Mouse (Mus musculus): ENCODE data around the gene Uts2r. TPM values are rescaled to one million over a fixed set of nuclear protein-coding genes. Genes with fewer than 3 reads are reported as not detected.
A peak's percentile ranks its signal among the peaks of the same experiment; 100 is the strongest.

Uts2r gene
- polyA plus RNA-seq, 1 experiment, result 0.10 TPM

DNA sequence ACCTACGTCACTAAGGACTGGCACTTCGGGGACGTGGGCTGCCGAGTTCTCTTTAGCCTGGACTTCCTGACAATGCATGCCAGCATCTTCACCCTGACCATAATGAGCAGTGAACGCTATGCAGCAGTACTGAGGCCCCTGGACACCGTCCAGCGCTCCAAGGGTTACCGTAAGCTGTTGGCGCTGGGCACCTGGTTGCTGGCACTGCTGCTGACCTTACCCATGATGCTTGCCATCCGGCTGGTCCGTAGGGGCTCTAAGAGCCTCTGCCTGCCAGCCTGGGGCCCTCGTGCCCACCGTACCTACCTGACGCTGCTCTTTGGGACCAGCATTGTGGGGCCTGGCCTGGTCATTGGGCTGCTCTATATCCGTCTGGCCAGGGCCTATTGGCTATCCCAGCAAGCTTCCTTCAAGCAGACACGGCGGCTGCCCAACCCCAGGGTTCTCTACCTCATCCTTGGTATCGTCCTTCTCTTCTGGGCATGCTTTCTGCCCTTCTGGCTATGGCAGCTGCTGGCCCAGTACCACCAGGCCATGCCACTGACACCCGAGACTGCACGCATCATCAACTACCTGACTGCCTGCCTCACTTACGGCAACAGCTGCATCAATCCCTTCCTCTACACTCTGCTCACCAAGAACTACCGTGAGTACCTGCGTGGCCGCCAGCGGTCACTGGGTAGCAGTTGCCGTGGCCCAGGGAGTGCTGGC lies 720 bp downstream of the Uts2r start:
- no peak for DNase-seq (ENCODE audit: extremely low spot score in 1 of 2, low spot score in 1 of 2)

- DNase-seq (ENCODE audit: extremely low spot score in 1 of 2, low spot score in 1 of 2), result no peak
Measured at GRCm38 (mm10) chr11:121163751-121164150, 3.7 kb downstream of the Uts2r start.

GRCm38 (mm10) chr11:121173203-121173602 lies 13.1 kb downstream of the Uts2r start:
- DNase-seq (ENCODE audit: extremely low spot score in 1 of 2, low spot score in 1 of 2), result no peak

- peak in 1 of 2 experiments; percentile 14 for DNase-seq (ENCODE audit: extremely low spot score in 1 of 2, low spot score in 1 of 2)
Measured at GRCm38 (mm10) chr11:121174234-121174633, 14.2 kb downstream of the Uts2r start.

GRCm38 (mm10) chr11:121176285-121177270 lies 16.5 kb downstream of the Uts2r start:
- peak in 1 of 2 experiments; percentile 70 for DNase-seq (ENCODE audit: extremely low spot score in 1 of 2, low spot score in 1 of 2)

- DNase-seq (ENCODE audit: extremely low spot score in 1 of 2, low spot score in 1 of 2), result no peak
Measured at GRCm38 (mm10) chr11:121189681-121190080, 29.6 kb downstream of the Uts2r start.

DNA sequence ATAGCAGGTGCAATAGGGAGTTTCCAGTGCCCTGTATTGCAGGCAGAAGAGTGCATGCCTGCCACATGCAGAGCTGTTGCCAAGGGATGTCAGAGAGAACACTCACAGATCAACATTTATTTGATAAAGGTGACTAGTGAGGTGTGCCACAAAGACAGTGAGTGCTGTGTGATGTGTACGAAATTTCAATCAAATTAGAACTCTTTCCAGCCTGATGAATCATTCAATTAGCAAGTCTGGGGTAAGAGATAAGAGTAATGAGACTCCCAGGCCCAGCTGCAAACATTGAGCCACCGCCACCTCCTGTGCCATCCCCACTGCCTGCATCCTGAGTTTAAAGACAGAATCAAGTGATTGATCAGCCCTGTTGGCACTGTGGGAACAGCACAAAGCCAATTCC lies 32.7 kb downstream of the Uts2r start:
- DNase-seq (ENCODE audit: extremely low spot score in 1 of 2, low spot score in 1 of 2), result no peak

DNA sequence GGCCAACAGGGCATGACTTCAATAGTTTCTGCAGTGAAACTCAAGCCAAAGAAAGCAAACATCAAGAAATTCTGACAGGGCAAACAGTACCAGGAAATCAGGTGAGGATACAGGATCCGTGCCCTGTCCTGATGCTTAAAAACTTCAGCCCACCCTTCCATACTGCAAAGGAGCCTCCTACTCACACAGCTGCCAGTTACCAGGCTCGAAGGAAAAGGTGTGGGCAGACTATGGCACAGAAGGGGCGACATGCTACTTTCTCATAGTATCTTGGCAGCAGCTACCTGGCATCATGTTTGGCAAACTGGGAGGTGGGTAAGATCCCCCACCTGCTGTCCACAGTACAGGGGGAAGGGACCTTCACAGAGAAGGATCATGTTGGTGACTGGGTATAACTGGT lies 33.3 kb downstream of the Uts2r start:
- peak in 1 of 2 experiments; percentile 42 for DNase-seq (ENCODE audit: extremely low spot score in 1 of 2, low spot score in 1 of 2)

DNA sequence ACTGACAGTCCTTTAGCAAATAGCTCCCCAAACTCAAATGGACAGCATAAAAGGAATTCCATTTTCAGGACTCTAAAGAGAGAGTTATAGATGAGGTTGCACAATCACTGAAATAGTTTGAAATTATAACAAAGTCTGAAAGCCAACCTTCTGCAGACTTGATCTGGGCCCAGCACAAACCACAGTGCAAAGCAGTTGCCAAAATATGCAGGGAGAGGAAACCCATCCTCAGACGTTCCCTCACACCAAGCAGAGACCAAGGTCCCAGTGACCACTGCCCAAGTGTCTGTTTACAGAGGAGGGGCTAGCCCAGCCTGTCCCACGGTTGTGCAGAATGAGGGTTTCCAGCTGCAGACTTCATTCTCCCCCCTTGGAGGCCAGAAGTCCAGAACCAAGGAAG lies 38.6 kb downstream of the Uts2r start:
- no peak for DNase-seq (ENCODE audit: extremely low spot score in 1 of 2, low spot score in 1 of 2)

DNA sequence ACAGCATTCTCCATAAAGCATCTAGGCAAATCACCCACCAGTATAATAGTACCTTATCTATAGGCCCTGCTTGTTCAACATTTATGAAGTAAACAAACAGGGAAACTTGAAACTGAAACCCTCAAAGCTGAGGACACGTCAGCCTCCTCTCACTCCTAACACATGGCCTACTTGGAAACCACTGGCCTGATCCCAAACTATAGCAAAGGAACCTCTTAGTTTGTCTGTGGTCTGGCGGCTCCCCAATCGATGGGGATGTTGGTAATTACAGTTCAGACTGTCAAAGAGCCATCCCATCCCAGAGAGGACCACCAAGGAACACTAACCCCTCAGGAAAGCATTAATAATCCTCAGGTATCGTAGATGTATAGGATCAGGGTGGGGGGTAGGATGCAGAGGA lies 39.8 kb downstream of the Uts2r start:
- DNase-seq (ENCODE audit: extremely low spot score in 1 of 2, low spot score in 1 of 2), result no peak

GRCm38 (mm10) chr11:121200781-121201180 lies 40.7 kb downstream of the Uts2r start:
- no peak for DNase-seq (ENCODE audit: extremely low spot score in 1 of 2, low spot score in 1 of 2)

GRCm38 (mm10) chr11:121201436-121202198 lies 41.5 kb downstream of the Uts2r start:
- peak in 1 of 2 experiments; percentile 63 for DNase-seq (ENCODE audit: extremely low spot score in 1 of 2, low spot score in 1 of 2)

DNA sequence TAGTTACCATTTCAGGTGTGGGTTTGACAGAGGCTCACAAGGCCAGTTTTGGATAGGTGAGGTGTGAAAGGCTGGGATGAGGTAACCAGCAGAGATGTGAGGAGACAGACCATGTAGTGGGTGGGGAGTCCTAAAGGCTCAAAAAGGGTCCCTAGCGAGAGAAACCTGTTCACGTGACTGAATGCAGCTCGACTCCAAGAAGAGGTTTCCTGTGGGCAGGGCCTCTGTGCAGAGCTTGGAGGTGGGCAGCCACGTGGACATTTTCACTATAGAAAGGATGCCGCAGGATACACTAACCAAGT lies 43.7 kb downstream of the Uts2r start:
- no peak for DNase-seq (ENCODE audit: extremely low spot score in 1 of 2, low spot score in 1 of 2)

- DNase-seq (ENCODE audit: extremely low spot score in 1 of 2, low spot score in 1 of 2), result peak; percentile 93
Measured at GRCm38 (mm10) chr11:121204161-121205006, 44.3 kb downstream of the Uts2r start, which contains the start of the genes Hexdc and Ogfod3. Gene Hexdc (plus strand): TSS chr11:121204433. Gene Ogfod3 (minus strand): TSS chr11:121204711.

Other genes starting within 250 kb of the Uts2r start
- 11.3 and 12.8 TPM in 2 replicates for gene Ccdc57, start 227.4 kb upstream of the Uts2r start, polyA plus RNA-seq (2012; rRNA removed)
- 3.2 and 3.9 TPM in 2 replicates for gene Slc16a3, start 211.8 kb upstream of the Uts2r start, polyA plus RNA-seq (2012; rRNA removed)
- gene Csnk1d, start 168.9 kb upstream of the Uts2r start, polyA plus RNA-seq (2012; rRNA removed), result 103 and 105 TPM in 2 replicates
- gene Cd7, start 120.9 kb upstream of the Uts2r start, polyA plus RNA-seq (2012; rRNA removed), result 1.5 and 1.8 TPM in 2 replicates
- gene Sectm1b, start 96.7 kb upstream of the Uts2r start, polyA plus RNA-seq (2012; rRNA removed), result not detected in 2 replicates
- gene Sectm1a, start 79.1 kb upstream of the Uts2r start, polyA plus RNA-seq (2012; rRNA removed), result 0.08 TPM in 1 of 2 replicates, not detected in the other
- not detected in 2 replicates for gene Tex19.2, start 41.6 kb upstream of the Uts2r start, polyA plus RNA-seq (2012; rRNA removed)
- 0.04 and 0.13 TPM in 2 replicates for gene Tex19.1, start 14.1 kb upstream of the Uts2r start, polyA plus RNA-seq (2012; rRNA removed)
- gene Hexdc, start 44.2 kb downstream of the Uts2r start, polyA plus RNA-seq (2012; rRNA removed), result 67.3 and 70.2 TPM in 2 replicates
- 7.6 and 8.9 TPM in 2 replicates for gene Ogfod3, start 44.4 kb downstream of the Uts2r start, polyA plus RNA-seq (2012; rRNA removed)
- 23.8 and 26.3 TPM in 2 replicates for gene Cybc1, start 69.1 kb downstream of the Uts2r start, polyA plus RNA-seq (2012; rRNA removed)
- 39.7 and 40.6 TPM in 2 replicates for gene Narf, start 77.0 kb downstream of the Uts2r start, polyA plus RNA-seq (2012; rRNA removed)
- gene Foxk2, start 99.7 kb downstream of the Uts2r start, polyA plus RNA-seq (2012; rRNA removed), result 48.3 and 51.0 TPM in 2 replicates
- gene Wdr45b, start 194.2 kb downstream of the Uts2r start, polyA plus RNA-seq (2012; rRNA removed), result 72.8 and 74.8 TPM in 2 replicates
- gene Rab40b, start 228.0 kb downstream of the Uts2r start, polyA plus RNA-seq (2012; rRNA removed), result 50.7 and 51.4 TPM in 2 replicates

Measured in frontal cortex, adult 2 months (tissue).